9 mouse cellular contexts compared by ENCODE assay signal in genomic region chr6:135418223-135418824, GRCm38 (mm10). TPM values are rescaled to one million over a fixed set of nuclear protein-coding genes. Genes with fewer than 3 reads are reported as not detected.
DNase-seq lines count a peak whose midpoint lies in the region; ATAC-seq lines count a peak whose summit lies in the region.
"Had no signal": no experiment of that assay in that cellular context is flagged by ENCODE, and none has a peak within 500 bp of the region (broad histone marks: within the 10 kb centered on the region; RNA-seq: fewer than 3 reads in every experiment).

No protein-coding gene starts in this region.

- peak; percentile 55 for ATAC-seq in common myeloid progenitor, adult 5-6 weeks (replicated peaks; ENCODE audit: low read depth, poor library complexity, severe bottlenecking)
- ATAC-seq in megakaryocyte progenitor cell, adult 5-6 weeks (replicated peaks; ENCODE audit: poor library complexity), result peak; percentile 30; the same call in 1 of the 2 replicates
- ATAC-seq in frontal cortex, adult (ENCODE audit: low TSS enrichment), result no peak

- peak; percentile 71 for DNase-seq in CD4-positive helper T cell, adult 2 months (ENCODE audit: low read depth, low spot score)
- DNase-seq in thymus, postnatal 25 days, result peak; percentile 62
- DNase-seq in heart, adult 9 months (ENCODE audit: low spot score in 2 of 2), result no peak
- no peak for DNase-seq in heart, adult 8-10 months (ENCODE audit: low spot score)
- DNase-seq: cerebellum, adult 11-12 months; gastrocnemius, postnatal 25 days had no signal

RNA-seq across cellular contexts. Expression of gene Emp1, which starts 56.0 kb away (rescaled TPM):
- 2.7 and 5.4 TPM in 2 replicates for total RNA-seq in common myeloid progenitor, adult 5-6 weeks (2017)
- total RNA-seq in megakaryocyte progenitor cell, adult 5-6 weeks (2015), result 0.64 and 0.74 TPM in 2 replicates
- total RNA-seq in megakaryocyte progenitor cell, adult 5-6 weeks (2017), result 0.75 and 1.1 TPM in 2 replicates
- total RNA-seq in heart, adult 8-10 months (2022), result 10 to 100 TPM; 24.4 to 52.4 (median 41.1) TPM

Comparison
In these comparisons a context has a peak if more than half of its experiments do, and no peak if none do; other contexts are left out.
1. DNase-seq: peak in CD4-positive helper T cell, adult 2 months (single experiment) and thymus, postnatal 25 days (single experiment); none in heart, adult 9 months (0 of 2) and heart, adult 8-10 months (single experiment).